Mouse (Mus musculus) brain, embryonic 14.5 days (tissue): ENCODE measurements around the gene Wnt3. TPM values are rescaled to one million over a fixed set of nuclear protein-coding genes. Genes with fewer than 3 reads are reported as not detected.
A peak's percentile ranks its signal among the peaks of the same experiment; 100 is the strongest.

ENCODE experiments used
- DNase-seq: peaks from one replicate; pipeline ENCODE4 v3.0.0-alpha.2; 2011; ENCODE audit warnings: low read depth
- CTCF ChIP-seq: fragments of 200-500 bp; IDR thresholded peaks from 2 replicates; pipeline ENCODE4 v1.5.1; 2012; ENCODE audit warnings: inconsistent platforms, mild to moderate bottlenecking, moderate library complexity, borderline replicate concordance; ENCODE audit not compliant: insufficient read depth, insufficient read length; ENCODE audit errors: extremely low read depth
- POLR2A ChIP-seq: fragments of 200-500 bp; IDR thresholded peaks from 2 replicates; pipeline ENCODE4 v1.6.1; 2012; ENCODE audit warnings: mild to moderate bottlenecking, inconsistent platforms, borderline replicate concordance; ENCODE audit not compliant: poor library complexity, insufficient read depth, insufficient read length, severe bottlenecking; ENCODE audit errors: extremely low read depth
- polyA plus RNA-seq: library from polyadenylated mRNA; depleted of rRNA; stranded (reverse); fragments of >200 nt; gene quantifications from 2 replicates; pipeline ENCODE4 v1.2.3, GENCODE M21; 2012

Gene Wnt3
- polyA plus RNA-seq, 1 experiment: 11.4 TPM

- TF ChIP-seq CTCF: no peak
- TF ChIP-seq POLR2A: no peak
- DNase-seq: no peak
These were observed 53.3 kb downstream of the Wnt3 start for GRCm38 (mm10) chr11:103827201-103827600.

- no peak for DNase-seq
- TF ChIP-seq CTCF (no peak), POLR2A (no peak)
These were observed 54.9 kb downstream of the Wnt3 start for GRCm38 (mm10) chr11:103828866-103829265.

GRCm38 (mm10) chr11:103829956-103830355 is 56.0 kb downstream of the Wnt3 start:
- no peak for DNase-seq
- TF ChIP-seq POLR2A (no peak), CTCF (no peak)

GRCm38 (mm10) chr11:103830476-103830875 is 56.5 kb downstream of the Wnt3 start:
- TF ChIP-seq CTCF (no peak), POLR2A (no peak)
- no peak for DNase-seq

- DNase-seq: no peak
- no peak for TF ChIP-seq POLR2A
- TF ChIP-seq CTCF: no peak
These were observed 57.8 kb downstream of the Wnt3 start for GRCm38 (mm10) chr11:103831766-103832165.

- TF ChIP-seq POLR2A: no peak
- TF ChIP-seq CTCF: no peak
- no peak for DNase-seq
These were observed 58.4 kb downstream of the Wnt3 start for GRCm38 (mm10) chr11:103832331-103832730.

GRCm38 (mm10) chr11:103838955-103839354 is 65.0 kb downstream of the Wnt3 start:
- TF ChIP-seq CTCF (no peak), POLR2A (no peak)
- no peak for DNase-seq

GRCm38 (mm10) chr11:103840834-103841233 is 66.9 kb downstream of the Wnt3 start:
- TF ChIP-seq POLR2A: no peak
- TF ChIP-seq CTCF: no peak
- DNase-seq: peak; percentile 95

GRCm38 (mm10) chr11:103848287-103848686 is 74.3 kb downstream of the Wnt3 start:
- TF ChIP-seq POLR2A: no peak
- no peak for TF ChIP-seq CTCF
- no peak for DNase-seq

- TF ChIP-seq CTCF (no peak), POLR2A (no peak)
- peak; percentile 73 for DNase-seq
These were observed 78.8 kb downstream of the Wnt3 start for GRCm38 (mm10) chr11:103852590-103853283.

GRCm38 (mm10) chr11:103853284-103853920 is 79.5 kb downstream of the Wnt3 start:
- no peak for TF ChIP-seq CTCF
- TF ChIP-seq POLR2A: no peak
- peak; percentile 65 for DNase-seq

GRCm38 (mm10) chr11:103854294-103854693 is 80.3 kb downstream of the Wnt3 start:
- DNase-seq: peak; percentile 83
- TF ChIP-seq CTCF (no peak), POLR2A (no peak)
